Mouse (Mus musculus) layer of hippocampus, postnatal 14 days (tissue): ENCODE results near the gene Tradd. TPM values are rescaled to one million over a fixed set of nuclear protein-coding genes. Genes with fewer than 3 reads are reported as not detected.
"Not testable (repeated sequence)": the region's sequence is repeated elsewhere in the genome, so short reads cannot be mapped to it uniquely, and the experiment has no call there.

Experiments
- DNase-seq, 2 experiments: peaks; one replicate each; pipeline ENCODE4 v3.0.0; 2021 to 2022; ENCODE audit warnings: low spot score in 2 of 2, mixed read lengths in 1 of 2
- total RNA-seq, 2 experiments: library from RNA; stranded (reverse); gene quantifications; 2 replicates each; pipeline ENCODE4 v1.2.3; 2021

Tradd gene
- total RNA-seq, 2 experiments from 2014 or later, result 6.0 to 7.4 TPM

DNA sequence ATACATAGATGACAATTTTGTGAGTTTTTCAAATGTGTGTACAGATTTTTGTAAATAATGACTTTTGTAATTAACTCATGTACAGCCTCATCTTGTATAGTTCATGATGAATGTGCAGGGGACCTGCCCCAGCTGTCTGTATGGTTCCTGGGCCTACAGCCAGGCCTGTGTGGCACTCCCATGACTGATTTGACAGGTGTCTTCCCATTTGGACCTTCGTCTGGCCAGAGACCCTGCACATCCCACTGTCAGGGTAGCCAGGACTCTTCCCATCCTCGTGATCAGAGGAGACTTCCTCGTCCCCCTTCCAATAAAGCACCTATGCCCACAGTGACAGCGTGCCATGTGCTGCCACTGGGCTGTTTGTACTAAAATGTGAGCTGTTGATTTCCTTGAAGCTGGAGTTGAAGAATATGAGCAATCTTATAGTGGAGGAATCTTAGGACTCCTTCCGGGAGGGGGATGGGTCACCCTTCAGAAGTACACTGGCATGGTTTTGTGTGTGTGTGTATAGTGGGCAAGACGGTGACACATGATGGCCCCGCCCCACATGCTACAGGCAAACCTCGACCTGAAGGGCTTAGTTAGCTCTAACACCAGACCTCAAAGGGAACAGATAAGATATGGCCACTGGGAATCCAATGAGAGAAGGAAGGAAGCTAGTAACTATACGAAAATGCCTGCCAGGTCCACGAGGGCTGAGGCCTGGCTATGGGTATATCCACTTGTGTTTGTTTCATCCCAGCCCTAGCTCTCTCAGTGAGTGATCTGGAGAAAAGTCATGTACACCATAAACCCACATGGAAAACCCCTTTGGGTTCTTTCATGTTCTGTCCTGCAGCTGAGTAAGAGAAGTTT is 11.5 kb downstream of the Tradd start:
- DNase-seq, result no peak

DNA sequence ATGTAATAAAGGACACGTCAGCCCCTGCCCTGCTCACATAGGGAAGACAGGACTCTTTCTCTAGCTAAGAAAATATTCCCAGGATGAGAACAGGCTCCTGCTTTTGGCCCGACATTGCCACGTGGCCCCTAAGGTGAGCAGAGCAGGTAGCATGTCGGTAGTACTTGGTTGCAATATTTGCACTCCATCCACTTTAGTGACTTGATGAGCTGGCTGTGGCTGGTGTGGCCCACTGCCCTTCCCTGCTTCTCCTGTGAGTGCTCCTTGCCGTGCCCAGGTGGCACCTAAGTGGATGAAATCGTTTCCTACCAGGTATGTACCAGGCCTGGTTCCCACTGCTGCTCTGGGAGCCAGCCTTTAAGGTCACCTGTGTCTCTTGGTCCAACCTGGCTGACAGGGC is 12.5 kb downstream of the Tradd start:
- no peak for DNase-seq

DNA sequence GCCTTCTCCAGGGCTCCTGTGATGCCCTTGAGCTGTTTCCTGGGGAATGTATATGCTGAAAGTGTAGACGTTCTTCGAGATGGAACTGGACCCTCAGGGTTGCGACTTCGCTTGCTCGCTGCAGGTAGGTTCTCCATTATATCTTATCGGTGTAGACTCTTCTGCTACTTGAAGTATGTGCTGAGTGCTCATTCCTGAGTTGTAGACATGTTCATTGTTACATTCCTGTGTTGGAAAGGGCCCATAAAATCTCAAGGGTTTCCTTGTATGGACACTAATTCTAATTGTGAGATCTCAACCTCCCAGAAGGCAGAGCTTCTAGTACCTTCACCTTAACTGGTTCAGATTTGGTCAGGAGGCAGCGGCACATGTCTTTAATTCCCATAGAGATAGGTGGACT is 23.4 kb downstream of the Tradd start:
- no peak for DNase-seq

DNA sequence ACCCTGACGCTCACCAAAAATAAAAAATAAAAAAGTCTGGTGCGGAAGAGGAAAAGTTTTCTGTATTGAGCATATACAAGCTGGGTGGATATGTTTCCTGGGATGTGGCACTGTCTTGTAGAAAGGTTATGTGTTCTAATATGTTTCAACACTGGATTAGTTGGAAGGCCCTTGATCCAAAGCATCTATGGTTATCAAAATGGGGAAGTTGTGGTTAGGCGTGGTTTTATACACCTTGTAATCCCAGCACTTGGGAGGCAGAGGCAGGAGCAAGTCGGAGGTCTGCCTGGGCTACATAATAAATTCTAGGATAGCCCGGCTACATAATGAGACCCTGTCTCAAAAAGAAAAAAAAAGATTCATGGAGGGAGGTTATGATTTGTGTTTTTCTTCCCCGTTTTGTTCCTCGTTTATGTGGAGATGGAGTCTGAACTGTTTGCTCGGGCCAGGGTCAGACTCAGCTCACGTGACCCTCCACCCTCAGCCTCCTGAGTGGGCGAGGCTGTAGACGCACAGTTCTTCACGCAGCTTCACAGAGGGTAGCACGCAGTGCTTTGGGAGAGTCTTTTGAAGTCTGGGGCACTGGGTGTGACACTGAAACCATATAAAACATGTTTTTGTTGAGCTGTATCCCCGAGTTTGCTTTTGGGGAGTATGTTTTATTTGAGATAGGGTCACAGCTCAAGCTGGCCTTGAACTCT is 26.8 kb downstream of the Tradd start:
- no peak for DNase-seq

DNA sequence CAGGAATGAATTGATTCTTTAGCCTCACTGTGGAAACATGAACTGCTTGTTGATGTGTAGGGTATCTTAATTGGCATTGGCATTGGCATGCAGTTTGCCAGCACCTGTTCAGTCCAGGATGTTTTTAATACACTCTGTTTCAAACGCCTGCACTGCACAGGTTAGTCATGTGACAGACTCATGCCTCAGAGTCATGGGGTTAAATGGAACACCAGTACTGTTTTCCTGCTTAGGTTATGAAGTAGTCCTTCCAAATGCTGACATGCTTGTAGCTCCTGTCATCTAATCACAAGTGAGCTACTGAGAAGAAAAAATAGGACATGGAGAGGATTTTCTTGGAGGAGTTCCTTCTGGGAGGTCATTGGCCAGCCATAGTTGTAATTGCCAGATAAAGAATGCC is 29.2 kb downstream of the Tradd start:
- DNase-seq, result no peak

DNA sequence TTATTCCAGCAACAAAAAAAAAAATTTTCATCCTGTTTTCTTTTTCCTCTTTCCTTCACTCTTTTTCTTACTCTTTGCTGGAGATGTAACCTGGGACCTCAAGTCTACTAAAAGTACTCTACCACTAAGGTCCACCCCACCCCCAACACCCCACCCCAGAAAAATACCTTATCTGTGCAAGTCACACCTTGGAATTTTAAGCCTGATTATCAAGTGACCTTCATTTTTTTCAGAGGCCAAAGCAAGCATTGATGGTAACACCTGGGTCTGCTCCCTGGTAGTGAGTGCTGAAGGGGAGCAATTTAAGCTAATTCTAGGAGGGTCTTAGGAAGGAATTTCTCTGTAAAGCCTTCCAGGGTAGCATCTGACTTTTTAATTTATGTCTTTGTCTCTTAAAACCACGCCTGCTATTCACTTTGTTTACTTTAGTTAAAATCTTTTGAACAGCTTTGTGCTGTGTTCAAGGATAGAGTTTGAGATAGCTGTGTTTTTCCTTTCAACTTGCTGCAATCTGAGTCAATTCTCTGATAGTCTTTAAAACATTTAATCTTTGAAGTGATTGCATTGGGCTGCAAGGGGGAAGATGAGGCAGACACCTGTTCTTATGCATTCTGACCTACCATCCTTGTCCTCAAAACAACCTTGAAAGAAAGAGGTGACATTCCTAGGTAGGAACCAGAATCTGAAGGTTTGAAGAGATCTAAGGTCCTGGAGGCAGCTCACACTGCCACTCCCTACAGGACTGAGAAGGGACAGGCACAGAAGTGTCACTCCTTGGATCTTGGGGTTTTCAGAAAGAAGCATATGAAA is 31.1 kb downstream of the Tradd start:
- DNase-seq, result no peak

DNA sequence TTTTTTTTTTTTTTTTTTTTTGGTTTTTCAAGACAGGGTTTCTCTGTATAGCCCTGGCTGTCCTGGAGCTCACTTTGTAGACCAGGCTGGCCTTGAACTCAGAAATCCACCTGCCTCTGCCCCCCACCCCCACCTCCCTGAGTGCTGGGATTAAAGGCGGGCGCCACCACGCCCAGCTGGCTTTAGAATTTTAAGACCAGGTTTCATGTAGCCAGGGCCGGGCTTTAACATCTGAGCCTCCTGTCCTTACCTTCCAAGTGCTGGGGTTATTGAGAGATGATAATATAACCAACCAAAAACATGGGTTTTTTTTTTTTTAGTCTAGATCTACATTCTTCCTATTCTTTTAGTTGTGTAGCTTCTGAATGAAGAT is 32.1 kb downstream of the Tradd start:
- not testable (repeated sequence) for DNase-seq

DNA sequence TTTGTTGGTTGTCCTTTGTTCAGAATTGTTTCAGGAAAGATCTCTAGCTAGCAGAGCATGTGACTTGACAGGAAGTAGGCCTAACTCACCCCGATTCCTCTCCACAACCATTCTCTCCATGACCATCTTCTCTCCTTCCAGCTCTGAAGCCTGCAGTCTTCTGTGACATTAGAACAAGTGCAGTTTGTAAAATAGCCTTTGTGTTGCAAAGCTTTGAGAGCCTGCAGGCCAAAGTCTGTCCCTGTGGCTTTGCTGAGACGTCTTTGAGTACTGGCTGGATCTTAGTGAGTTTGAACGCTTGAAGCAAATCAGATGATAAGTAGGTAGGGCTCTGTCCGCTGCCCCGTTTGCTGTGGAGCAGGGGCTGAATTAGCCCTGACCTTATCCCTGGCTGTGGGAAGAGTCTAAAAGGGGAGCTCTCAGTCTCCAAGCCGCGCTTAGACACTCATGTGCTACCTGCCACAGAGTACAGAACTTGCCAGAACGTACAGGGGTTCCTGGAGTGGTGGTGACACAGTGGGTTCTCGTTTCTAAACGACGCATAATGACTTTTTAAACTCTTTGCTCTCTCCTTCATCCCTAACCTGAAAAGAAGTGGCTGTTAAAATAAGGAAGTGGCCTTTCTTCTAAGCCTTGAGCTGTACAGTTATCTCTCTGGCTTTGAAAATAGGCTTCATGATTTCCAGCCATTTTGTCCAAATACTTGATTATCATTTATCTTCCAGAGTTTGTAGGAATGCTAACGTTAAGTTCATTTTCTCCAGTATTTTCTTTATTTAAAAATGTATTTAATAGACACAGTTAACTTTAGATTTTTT is 32.7 kb downstream of the Tradd start:
- DNase-seq, result no peak

DNA sequence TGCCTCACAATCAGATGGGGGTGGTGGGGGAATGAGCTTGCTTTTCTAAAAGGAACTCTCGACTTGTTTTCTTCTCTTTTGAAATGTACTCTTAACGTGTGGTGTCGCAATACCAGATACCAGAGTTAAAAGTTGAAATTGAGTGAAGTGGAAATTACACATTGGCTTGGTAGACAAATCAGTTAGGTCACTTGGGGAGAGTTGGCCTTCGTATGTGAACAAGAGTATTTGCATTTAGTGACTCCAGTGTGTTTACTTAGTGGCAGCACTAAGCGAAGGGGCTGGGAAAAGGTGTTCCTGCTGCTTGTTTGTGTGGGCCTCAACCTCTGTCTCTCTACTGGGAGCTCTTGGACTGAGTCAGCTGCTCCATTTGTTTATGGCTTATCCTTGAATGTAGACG is 38.5 kb downstream of the Tradd start:
- DNase-seq, result no peak

DNA sequence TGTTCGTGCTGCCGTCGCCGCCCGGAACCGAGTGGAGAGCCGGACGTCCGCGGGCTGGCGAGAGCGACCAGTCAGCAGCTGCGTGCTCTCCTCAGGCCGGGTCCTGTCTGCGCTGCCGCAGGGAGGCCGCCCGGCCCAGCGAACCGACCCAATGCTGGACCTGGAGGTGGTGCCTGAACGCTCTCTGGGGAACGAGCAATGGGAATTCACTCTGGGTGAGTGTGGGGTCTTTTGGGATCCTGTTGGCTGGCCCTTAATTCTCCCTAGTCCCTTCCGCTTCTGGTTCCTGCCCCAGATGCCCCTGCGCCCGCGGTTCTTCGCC is 39.2 kb downstream of the Tradd start:
- DNase-seq, result no peak

DNA sequence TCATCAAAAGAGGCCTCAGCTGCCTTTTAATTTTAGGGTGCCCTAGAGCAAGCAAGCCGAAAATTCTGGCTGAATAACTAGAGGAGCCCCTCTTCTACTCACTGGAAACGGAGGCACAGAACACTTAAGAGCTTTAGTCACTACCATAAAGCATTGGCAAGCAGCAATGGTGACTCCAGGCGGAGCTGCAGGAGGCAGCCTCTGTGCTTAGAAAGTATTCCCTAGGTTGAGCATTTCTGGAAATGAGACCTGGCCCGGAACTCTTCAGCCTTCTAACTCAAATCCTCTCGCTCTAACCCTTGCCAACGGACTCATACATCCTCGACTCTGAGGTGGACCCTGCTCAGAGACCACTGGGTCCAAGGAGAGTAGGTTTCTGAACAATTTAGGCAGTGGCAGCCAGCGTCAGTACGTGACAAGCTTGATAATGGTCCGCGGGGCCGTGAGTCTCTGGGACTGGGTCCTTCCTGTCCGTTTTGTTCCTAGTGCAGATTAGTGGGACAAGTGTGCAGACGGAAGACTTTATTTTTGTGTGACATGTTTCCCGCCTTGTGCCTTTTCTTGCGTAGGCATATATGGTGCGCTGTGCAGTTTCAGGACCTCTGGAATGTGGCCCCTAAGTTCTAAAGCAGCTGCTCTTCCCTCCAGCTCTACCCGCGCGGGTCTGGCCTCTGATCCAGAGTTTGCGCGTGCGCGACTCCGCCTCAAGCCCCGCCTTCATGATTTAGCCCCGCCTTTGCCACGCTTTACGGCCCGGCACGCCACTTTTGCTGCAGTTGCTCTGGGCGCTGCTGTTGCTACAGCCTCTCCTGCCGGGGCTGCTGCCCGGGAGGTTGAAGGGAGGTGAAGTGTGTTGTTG is 39.8 kb downstream of the Tradd start, which contains the start of gene D230025D16Rik:
Gene D230025D16Rik, plus strand, starts transcription at position 733 of the 859 bp plus-strand sequence.
- peak; percentile 90 to 95 for DNase-seq

DNA sequence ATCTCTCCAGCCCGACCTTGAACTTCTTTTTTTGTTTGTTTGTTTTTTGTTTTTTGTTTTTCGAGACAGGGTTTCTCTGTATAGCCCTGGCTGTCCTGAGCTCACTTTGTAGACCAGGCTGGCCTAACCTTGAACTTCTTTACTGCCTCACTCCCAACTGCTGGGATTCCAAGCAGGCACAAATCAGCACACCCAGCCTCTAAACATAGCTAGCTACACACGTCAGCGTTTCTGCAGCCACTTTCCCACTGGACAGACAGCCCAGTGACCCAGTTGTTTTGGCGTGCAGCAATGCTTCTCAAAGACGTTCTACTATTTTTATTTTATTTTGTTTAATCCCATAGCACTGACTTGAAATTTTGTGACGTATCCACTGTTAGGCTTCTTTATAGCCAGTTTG is 40.6 kb downstream of the Tradd start:
- DNase-seq, result no peak

DNA sequence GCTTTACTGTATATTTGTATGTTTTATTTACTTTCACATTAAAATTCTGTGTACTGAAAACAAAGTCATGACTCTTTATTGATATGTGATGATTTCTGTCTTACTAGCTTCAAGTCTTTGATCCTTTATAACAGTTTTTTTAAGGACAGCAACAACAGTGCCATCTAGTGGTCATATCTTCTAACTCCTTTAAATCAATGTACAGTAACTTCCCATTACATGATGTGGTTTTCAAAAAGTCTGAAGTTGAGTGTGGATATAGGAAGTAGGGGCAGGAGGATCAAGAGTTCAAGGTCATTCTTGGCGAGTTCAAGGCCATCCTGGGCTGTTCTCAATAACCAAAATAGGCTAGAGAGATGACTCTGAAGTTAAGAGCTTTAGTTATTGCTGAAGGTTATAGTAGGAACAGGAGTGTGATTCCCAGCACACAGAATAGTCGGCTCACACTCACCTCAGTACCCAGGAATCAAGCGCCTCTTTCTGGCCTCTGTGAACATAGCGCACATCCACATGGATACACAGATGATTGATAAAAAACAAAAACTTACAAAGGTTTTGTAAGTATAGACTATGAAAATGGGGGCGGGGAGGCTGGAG is 46.4 kb downstream of the Tradd start:
- DNase-seq, result peak in 1 of 2 experiments; percentile 73

DNA sequence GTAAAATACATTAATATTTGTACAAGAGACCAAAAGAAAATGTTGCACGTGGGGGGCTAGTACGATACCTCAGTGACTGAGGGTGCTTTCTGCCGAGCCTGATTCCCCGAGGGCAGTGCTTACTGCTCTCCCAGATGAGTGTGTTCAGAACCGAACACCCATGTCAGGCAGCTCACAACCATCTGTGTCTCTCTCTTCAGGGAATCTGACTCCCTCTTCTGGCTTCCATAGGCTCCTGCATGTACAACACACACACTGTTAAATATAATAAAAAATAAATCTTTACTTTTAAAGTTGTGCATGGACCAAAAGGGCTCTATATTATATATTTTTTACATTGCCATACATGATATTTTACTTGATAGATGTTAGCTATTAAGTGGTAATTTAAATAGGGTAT is 50.3 kb downstream of the Tradd start:
- no peak for DNase-seq

DNA sequence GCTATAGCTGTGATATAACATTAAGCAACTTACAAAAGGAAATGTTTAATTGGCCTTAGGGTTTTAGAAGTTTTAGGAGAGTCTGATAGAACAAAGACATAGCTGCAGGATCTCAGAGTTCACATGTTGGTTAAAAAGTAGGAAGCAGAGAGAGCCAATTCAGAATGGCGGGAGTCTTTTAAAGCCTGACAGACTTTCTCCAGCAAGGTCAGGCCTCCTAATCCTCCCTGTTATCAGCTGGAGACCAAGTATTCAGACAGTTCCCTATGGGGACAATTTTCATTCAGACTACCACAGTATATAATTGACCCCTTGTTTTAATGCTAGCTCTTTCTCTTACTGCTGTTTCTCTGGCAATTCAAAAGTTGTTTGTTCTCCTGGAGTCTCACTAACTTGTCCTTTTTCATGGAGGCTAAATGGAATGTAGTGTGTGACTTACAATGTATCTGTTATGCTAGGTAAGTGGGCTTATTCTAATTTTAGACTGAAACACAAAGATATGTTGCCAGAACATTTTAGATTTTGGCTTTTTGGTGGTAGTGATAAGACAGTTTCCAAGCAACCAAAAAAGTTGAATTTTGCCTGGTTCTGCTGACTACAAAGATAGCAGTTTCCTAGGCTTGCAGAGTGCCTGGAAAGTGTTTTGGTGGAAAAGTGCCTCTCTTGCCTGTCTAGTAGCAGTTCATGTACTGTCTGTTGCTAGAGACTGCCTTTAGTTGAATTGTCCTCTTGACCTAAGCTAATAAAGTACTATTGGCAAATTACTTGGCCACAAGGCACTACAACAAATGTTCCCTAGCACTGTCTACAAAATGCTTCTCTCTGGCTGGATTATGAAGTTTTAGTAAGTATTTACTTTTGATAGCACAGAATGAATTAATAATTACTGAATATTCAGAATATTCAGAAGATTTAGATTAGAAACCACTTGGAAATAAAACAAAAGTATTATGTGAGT is 55.0 kb downstream of the Tradd start:
- no peak for DNase-seq
